Mouse (Mus musculus) layer of hippocampus, postnatal 36 days (tissue): ENCODE data around the gene Rbm7. TPM values are rescaled to one million over a fixed set of nuclear protein-coding genes. Genes with fewer than 3 reads are reported as not detected.
A peak's percentile ranks its signal among the peaks of the same experiment; 100 is the strongest.
"Not testable (repeated sequence)": the region's sequence is repeated elsewhere in the genome, so short reads cannot be mapped to it uniquely, and the experiment has no call there.

Experiments used
- DNase-seq, 2 experiments: peaks; one replicate each; pipeline ENCODE4 v3.0.0; 2022
- total RNA-seq, 2 experiments: library from RNA; stranded (reverse); gene quantifications; 2 replicates each; pipeline ENCODE4 v1.2.3; 2021

Rbm7 gene
- total RNA-seq, 2 experiments from 2014 or later: 36.1 to 37.4 TPM

- peak; percentile 95 to 96 for DNase-seq
These were observed 14.5 kb downstream of the Rbm7 start, which contains the start of gene Rexo2 for GRCm38 (mm10) chr9:48480411-48481213. Gene Rexo2 (minus strand): TSS chr9:48480623.

GRCm38 (mm10) chr9:48479838-48480410 lies 15.2 kb downstream of the Rbm7 start:
- no peak for DNase-seq

- DNase-seq: no peak
These were observed 16.3 kb downstream of the Rbm7 start for GRCm38 (mm10) chr9:48478808-48479207.

GRCm38 (mm10) chr9:48476236-48477165 lies 18.6 kb downstream of the Rbm7 start:
- DNase-seq: no peak

- no peak for DNase-seq
These were observed 20.7 kb downstream of the Rbm7 start for GRCm38 (mm10) chr9:48474367-48474766.

GRCm38 (mm10) chr9:48473131-48473530 lies 22.0 kb downstream of the Rbm7 start:
- no peak for DNase-seq

GRCm38 (mm10) chr9:48472441-48473025 lies 22.6 kb downstream of the Rbm7 start:
- no peak for DNase-seq

- not testable (repeated sequence) for DNase-seq
These were observed 27.6 kb downstream of the Rbm7 start for GRCm38 (mm10) chr9:48467471-48467870.

GRCm38 (mm10) chr9:48466804-48467203 lies 28.3 kb downstream of the Rbm7 start:
- DNase-seq: peak in 1 of 2 experiments; percentile 38

- no peak for DNase-seq
These were observed 29.4 kb downstream of the Rbm7 start for GRCm38 (mm10) chr9:48465671-48466070.

GRCm38 (mm10) chr9:48461545-48461944 lies 33.6 kb downstream of the Rbm7 start:
- no peak for DNase-seq

GRCm38 (mm10) chr9:48460720-48461119 lies 34.4 kb downstream of the Rbm7 start:
- DNase-seq: no peak

GRCm38 (mm10) chr9:48459391-48459790 lies 35.7 kb downstream of the Rbm7 start:
- DNase-seq: no peak

- no peak for DNase-seq
These were observed 36.2 kb downstream of the Rbm7 start for GRCm38 (mm10) chr9:48458879-48459278.

- DNase-seq: no peak
These were observed 39.1 kb downstream of the Rbm7 start for GRCm38 (mm10) chr9:48455961-48456360.

GRCm38 (mm10) chr9:48450066-48450465 lies 45.0 kb downstream of the Rbm7 start:
- no peak for DNase-seq

- no peak for DNase-seq
These were observed 47.3 kb downstream of the Rbm7 start for GRCm38 (mm10) chr9:48447783-48448209.

- no peak for DNase-seq
These were observed 50.3 kb downstream of the Rbm7 start for GRCm38 (mm10) chr9:48444821-48445220.

GRCm38 (mm10) chr9:48443873-48444272 lies 51.2 kb downstream of the Rbm7 start:
- DNase-seq: no peak
